Comparison of ENCODE assay signal across 18 mouse cellular contexts in genomic region chr7:75872255-75872654, GRCm38 (mm10). TPM values are rescaled to one million over a fixed set of nuclear protein-coding genes. Genes with fewer than 3 reads are reported as not detected.
DNase-seq lines count a peak whose midpoint lies in the region; ATAC-seq lines count a peak whose summit lies in the region.
"Had no signal": no experiment of that assay in that cellular context is flagged by ENCODE, and none has a peak within 500 bp of the region (broad histone marks: within the 10 kb centered on the region; RNA-seq: fewer than 3 reads in every experiment).

No protein-coding gene starts in this region.

- ATAC-seq in limb, embryonic 13.5 days (ENCODE audit: low FRiP score, low read depth): no peak
- ATAC-seq in megakaryocyte progenitor cell, adult 5-6 weeks (replicated peaks; ENCODE audit: poor library complexity): peak; percentile 72
- ATAC-seq: intestine, embryonic 16.5 days had no signal

- intact Hi-C loops in heart, postnatal 10 days (cut with DNase I): no loop called here
- intact Hi-C loops in left cerebral cortex, postnatal 25 days (cut with DNase I): no loop called here

- peak; percentile 34 for DNase-seq in adrenal gland, postnatal 10 days
- no peak for DNase-seq in adrenal gland, postnatal 4 days (ENCODE audit: low spot score in 2 of 2)
- DNase-seq in limb, embryonic 10.5 days (ENCODE audit: low spot score): no peak
- peak; percentile 37 to 47 for DNase-seq in adrenal gland, postnatal 36 days
- no peak for DNase-seq in heart, postnatal 10 days
- DNase-seq in left cerebral cortex, postnatal 25 days (ENCODE audit: low spot score in 2 of 2): no peak
- DNase-seq: cerebellum, adult 9-10 months; heart, adult 2 months; kidney, postnatal 10 days; left cerebral cortex, postnatal 4 days; retina, postnatal 1 day; thymus, postnatal 36 days had no signal

- 68% methylated on average over 5 of the region's 5 CpGs for WGBS in limb, embryonic 13.5 days
- 81% methylated on average over 5 of the region's 5 CpGs for WGBS in limb, embryonic 10.5 days

- no peaks in the 10 kb centered on the region for H3K27me3 ChIP-seq in limb, embryonic 13.5 days
- H3K27me3 ChIP-seq in limb, embryonic 10.5 days (ENCODE audit: low read depth, poor library complexity, severe bottlenecking): no peaks in the 10 kb centered on the region
- H3K27me3 ChIP-seq: forebrain, embryonic 12.5 days; midbrain, embryonic 12.5 days; neural tube, embryonic 12.5 days had no signal

- peaks cover 12% of the 10 kb centered on the region; the same call in 1 of the 2 replicates for H3K4me1 ChIP-seq in limb, embryonic 13.5 days
- peaks cover 11% of the 10 kb centered on the region for H3K4me1 ChIP-seq in limb, embryonic 10.5 days
- H3K4me1 ChIP-seq: forebrain, embryonic 12.5 days; midbrain, embryonic 12.5 days had no signal

- H3K9ac ChIP-seq in limb, embryonic 13.5 days: 0 out of 2 replicates have a peak overlapping the region, but pooled peaks have one; percentile 20
- H3K9ac ChIP-seq: forebrain, embryonic 12.5 days; midbrain, embryonic 12.5 days; neural tube, embryonic 12.5 days had no signal

- H3K27ac ChIP-seq in limb, embryonic 13.5 days: no peak overlapping the region
- no peak overlapping the region for H3K27ac ChIP-seq in limb, embryonic 10.5 days
- H3K27ac ChIP-seq: forebrain, embryonic 12.5 days; heart, adult 2 months; midbrain, embryonic 12.5 days; neural tube, embryonic 12.5 days had no signal

- peaks cover 69% of the 10 kb centered on the region for H3K36me3 ChIP-seq in limb, embryonic 13.5 days
- H3K36me3 ChIP-seq in limb, embryonic 10.5 days: peaks cover 79% of the 10 kb centered on the region

- H3K9me3 ChIP-seq in limb, embryonic 13.5 days: no peaks in the 10 kb centered on the region
- no peaks in the 10 kb centered on the region for H3K9me3 ChIP-seq in limb, embryonic 10.5 days (replicated peaks)
- H3K9me3 ChIP-seq: forebrain, embryonic 12.5 days; midbrain, embryonic 12.5 days; neural tube, embryonic 12.5 days had no signal

- no peak overlapping the region for H3K4me2 ChIP-seq in limb, embryonic 13.5 days (replicated peaks)
- H3K4me2 ChIP-seq: forebrain, embryonic 12.5 days; midbrain, embryonic 12.5 days; neural tube, embryonic 12.5 days had no signal

- H3K4me3 ChIP-seq in limb, embryonic 13.5 days: no peak overlapping the region
- H3K4me3 ChIP-seq in limb, embryonic 10.5 days: no peak overlapping the region
- H3K4me3 ChIP-seq: forebrain, embryonic 12.5 days; heart, adult 2 months; midbrain, embryonic 12.5 days; neural tube, embryonic 12.5 days had no signal

RNA-seq across cellular contexts. Expression of gene Klhl25, which starts 24.1 kb away (rescaled TPM):
- total RNA-seq in adrenal gland, postnatal 10 days (2021): 10 to 100 TPM; 21.0 to 22.4 TPM
- 10 to 100 TPM; 15.7 to 18.4 TPM for total RNA-seq in adrenal gland, postnatal 4 days (2021)
- polyA plus RNA-seq in limb, embryonic 13.5 days (2015; fragmentation: Nextera tagmentation; extraction: Ambion mirVana): 18.9 and 19.5 TPM in 2 replicates
- 23.5 and 26.5 TPM in 2 replicates for polyA plus RNA-seq in limb, embryonic 10.5 days (2016; fragmentation: Nextera tagmentation; extraction: Ambion mirVana)
- 10 to 100 TPM; 11.5 to 15.1 TPM for total RNA-seq in adrenal gland, postnatal 36 days (2021)
- 4.0 and 5.4 TPM in 2 replicates for total RNA-seq in megakaryocyte progenitor cell, adult 5-6 weeks (2015)
- 8.7 and 9.0 TPM in 2 replicates for total RNA-seq in megakaryocyte progenitor cell, adult 5-6 weeks (2017)
- total RNA-seq in heart, postnatal 10 days (2021): 10 to 100 TPM in 1 of 2 experiments, 1 to 10 TPM in 1; 7.1 to 10.7 TPM
- 10 to 100 TPM in 1 of 2 experiments, 1 to 10 TPM in 1; 7.5 to 10.4 TPM for total RNA-seq in left cerebral cortex, postnatal 25 days (2021)

Comparison
In these comparisons a context has a peak if more than half of its experiments do, and no peak if none do; other contexts are left out.
1. DNase-seq: peak in adrenal gland, postnatal 10 days (single experiment) and adrenal gland, postnatal 36 days (2 of 2); none in adrenal gland, postnatal 4 days (0 of 2), limb, embryonic 10.5 days (single experiment), heart, postnatal 10 days (0 of 2) and left cerebral cortex, postnatal 25 days (0 of 2).